Comparison of ENCODE assay signal across 29 mouse cellular contexts in the genomic region with DNA sequence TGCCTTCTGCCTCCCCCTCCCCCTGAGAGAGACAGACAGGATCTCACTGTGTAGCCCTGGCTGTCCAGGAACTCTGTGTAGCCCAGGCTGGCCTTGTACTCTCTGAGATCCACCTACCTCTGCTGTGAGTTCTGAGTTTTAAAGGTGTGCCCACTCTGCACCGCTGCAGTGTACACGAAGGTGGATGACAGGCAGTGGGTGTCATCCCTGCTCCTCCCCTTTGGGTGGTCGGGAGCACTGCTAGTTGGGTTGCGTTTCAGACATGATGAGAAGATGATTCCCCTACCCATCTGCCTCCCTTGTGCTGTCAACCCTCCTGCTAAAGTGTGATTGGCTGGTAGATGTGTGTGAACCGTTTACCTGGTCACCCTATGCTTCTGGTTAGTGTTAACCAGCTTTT. TPM values are rescaled to one million over a fixed set of nuclear protein-coding genes. Genes with fewer than 3 reads are reported as not detected.
A peak's percentile ranks its signal among the peaks of the same experiment; 100 is the strongest.
DNase-seq lines count a peak whose midpoint lies in the region; ATAC-seq and TF ChIP-seq lines count a peak whose summit lies in the region.
"Had no signal": no experiment of that assay in that cellular context is flagged by ENCODE, and none has a peak within 500 bp of the region (broad histone marks: within the 10 kb centered on the region; RNA-seq: fewer than 3 reads in every experiment).

No protein-coding gene starts in this region.

- H3K4me2 ChIP-seq in heart, embryonic 11.5 days: no peak overlapping the region
- H3K4me2 ChIP-seq in heart, postnatal 0 days (ENCODE audit: low read depth, low read length): no peak overlapping the region
- H3K4me2 ChIP-seq: embryonic facial prominence, embryonic 13.5 days; embryonic facial prominence, embryonic 15.5 days; forebrain, embryonic 12.5 days had no signal

- peak; percentile 91 for DNase-seq in heart, adult 11 months
- no peak for DNase-seq in heart, postnatal 0 days (ENCODE audit: low spot score)
- no peak for DNase-seq in heart, embryonic 10.5 days (ENCODE audit: low spot score)
- no peak for DNase-seq in layer of hippocampus, adult 2 months (ENCODE audit: low spot score in 2 of 2)
- DNase-seq in layer of hippocampus, postnatal 25 days (ENCODE audit: extremely low spot score in 1 of 2, low spot score in 1 of 2): no peak
- DNase-seq in embryo, embryonic 10 days (ENCODE audit: low spot score): no peak
- DNase-seq: adrenal gland, postnatal 25 days; cerebellum, adult 11-12 months; cerebellum, adult 2 months; cerebellum, adult 9-10 months; cerebellum, postnatal 10 days; cerebellum, postnatal 25 days; embryo, embryonic 11 days had no signal

- H3K4me1 ChIP-seq in heart, embryonic 11.5 days (ENCODE audit: control insufficient read depth, insufficient read depth, low read length): peaks cover 17% of the 10 kb centered on the region
- 0 out of 2 replicates have a peak, but pooled peaks cover 5% of the 10 kb centered on the region for H3K4me1 ChIP-seq in heart, postnatal 0 days (ENCODE audit: control insufficient read depth, insufficient read depth)
- H3K4me1 ChIP-seq in heart, embryonic 10.5 days: peaks cover 35% of the 10 kb centered on the region
- H3K4me1 ChIP-seq in brown adipose tissue, adult 24 weeks (ENCODE audit: control insufficient read depth, insufficient read depth, insufficient read length, low read length): peaks cover 22% of the 10 kb centered on the region

- H3K27ac ChIP-seq in heart, embryonic 11.5 days (ENCODE audit: low read depth, low read length): no peak overlapping the region
- H3K27ac ChIP-seq in heart, postnatal 0 days (ENCODE audit: low read depth): 0 out of 2 replicates have a peak overlapping the region, but pooled peaks have one; percentile 22
- H3K27ac ChIP-seq in heart, embryonic 10.5 days: no peak overlapping the region
- H3K27ac ChIP-seq in layer of hippocampus, adult 2 months: peak overlapping the region; percentile 53; the same call in 1 of the 2 replicates
- 0 out of 2 replicates have a peak overlapping the region, but pooled peaks have one; percentile 29 for H3K27ac ChIP-seq in brown adipose tissue, adult 24 weeks (replicated peaks; ENCODE audit: low read depth, low read length)
- H3K27ac ChIP-seq: embryonic facial prominence, embryonic 13.5 days; embryonic facial prominence, embryonic 15.5 days; forebrain, embryonic 10.5 days; forebrain, embryonic 12.5 days had no signal

- H3K9me3 ChIP-seq in heart, embryonic 11.5 days (replicated peaks; ENCODE audit: control insufficient read depth, low read length): no peaks in the 10 kb centered on the region
- H3K9me3 ChIP-seq in heart, postnatal 0 days (replicated peaks; ENCODE audit: control insufficient read depth, low read length): no peaks in the 10 kb centered on the region
- H3K9me3 ChIP-seq in heart, embryonic 10.5 days: no peaks in the 10 kb centered on the region
- H3K9me3 ChIP-seq: embryonic facial prominence, embryonic 13.5 days; embryonic facial prominence, embryonic 15.5 days; forebrain, embryonic 10.5 days had no signal

- H3K36me3 ChIP-seq in heart, embryonic 11.5 days (ENCODE audit: control insufficient read depth, insufficient read depth, low read length): peaks cover 8% of the 10 kb centered on the region
- peaks cover 14% of the 10 kb centered on the region; the same call in 1 of the 2 replicates for H3K36me3 ChIP-seq in heart, postnatal 0 days (replicated peaks; ENCODE audit: control insufficient read depth, insufficient read depth, low read length)
- peaks cover 23% of the 10 kb centered on the region for H3K36me3 ChIP-seq in heart, embryonic 10.5 days

- no peak for TF ChIP-seq CTCF in heart, postnatal 0 days (IDR thresholded peaks at IDR 0.05; ENCODE audit: low read depth)
- no peak for TF ChIP-seq CTCF in layer of hippocampus, adult 2 months (conservative IDR thresholded peaks at IDR 0.05)

- no peak for TF ChIP-seq EP300 in heart, postnatal 0 days (IDR thresholded peaks at IDR 0.05; ENCODE audit: low read depth)

- no peak overlapping the region for H3K9ac ChIP-seq in heart, embryonic 11.5 days (ENCODE audit: low read depth, low read length)
- H3K9ac ChIP-seq in heart, postnatal 0 days (replicated peaks; ENCODE audit: low read depth, low read length): no peak overlapping the region
- H3K9ac ChIP-seq: embryonic facial prominence, embryonic 13.5 days; embryonic facial prominence, embryonic 15.5 days; forebrain, embryonic 12.5 days had no signal

- no peaks in the 10 kb centered on the region for H3K27me3 ChIP-seq in heart, embryonic 11.5 days (ENCODE audit: control insufficient read depth, insufficient read depth, low read length)
- H3K27me3 ChIP-seq in heart, postnatal 0 days (ENCODE audit: control insufficient read depth, insufficient read depth, low read length): no peaks in the 10 kb centered on the region
- no peaks in the 10 kb centered on the region for H3K27me3 ChIP-seq in heart, embryonic 10.5 days (ENCODE audit: insufficient read depth, poor library complexity, severe bottlenecking)
- H3K27me3 ChIP-seq: embryonic facial prominence, embryonic 13.5 days; embryonic facial prominence, embryonic 15.5 days had no signal

- no peak overlapping the region for H3K4me3 ChIP-seq in heart, embryonic 11.5 days (ENCODE audit: low read depth, low read length)
- no peak overlapping the region for H3K4me3 ChIP-seq in heart, postnatal 0 days (ENCODE audit: low read depth, low read length)
- H3K4me3 ChIP-seq in heart, embryonic 10.5 days: no peak overlapping the region
- H3K4me3 ChIP-seq in layer of hippocampus, adult 2 months: no peak overlapping the region
- no peak overlapping the region for H3K4me3 ChIP-seq in brown adipose tissue, adult 24 weeks (ENCODE audit: insufficient read depth, low read depth, low read length)
- H3K4me3 ChIP-seq: embryonic facial prominence, embryonic 13.5 days; embryonic facial prominence, embryonic 15.5 days; erythroblast, embryonic 14.5 days; forebrain, embryonic 10.5 days; forebrain, embryonic 12.5 days had no signal

- WGBS in heart, embryonic 11.5 days (ENCODE audit: insufficient replicate concordance): 88% methylated on average over 5 of the region's 5 CpGs
- 84% methylated on average over 5 of the region's 5 CpGs for WGBS in heart, postnatal 0 days
- 85% methylated on average over 5 of the region's 5 CpGs for WGBS in heart, embryonic 10.5 days

- ATAC-seq in heart, embryonic 11.5 days (replicated peaks; ENCODE audit: insufficient number of reproducible peaks, low FRiP score, low TSS enrichment): no peak
- ATAC-seq in heart, postnatal 0 days (ENCODE audit: insufficient read depth, low read depth): no peak
- ATAC-seq: forebrain, embryonic 14.5 days; forebrain, embryonic 16.5 days had no signal

RNA-seq across cellular contexts. Expression of a gene that starts 4.4 kb away (rescaled TPM):
- polyA plus RNA-seq in heart, embryonic 11.5 days (2014; fragmentation: Nextera tagmentation; extraction: Ambion mirVana): 95.4 and 127 TPM in 2 replicates
- total RNA-seq in heart, postnatal 0 days (2014; rRNA removed; ENCODE audit: low replicate concordance): 105 and 267 TPM in 2 replicates
- polyA plus RNA-seq in heart, postnatal 0 days (2015; fragmentation: Nextera tagmentation; extraction: Ambion mirVana): 179 and 181 TPM in 2 replicates
- polyA plus RNA-seq in heart, embryonic 10.5 days (2016; fragmentation: Nextera tagmentation; extraction: Ambion mirVana): 195 and 218 TPM in 2 replicates
- total RNA-seq in layer of hippocampus, adult 2 months (2021): 10 to 100 TPM; 17.7 to 19.4 TPM
- 10 to 100 TPM; 33.6 to 34.2 TPM for total RNA-seq in layer of hippocampus, postnatal 25 days (2021)
- 77.2 and 84.9 TPM in 2 replicates for polyA plus RNA-seq in brown adipose tissue, adult 24 weeks (2012; ENCODE audit: insufficient read depth, insufficient read length, missing spikeins)

RNA-seq across cellular contexts. Expression of a gene that starts 21.6 kb away (rescaled TPM):
- polyA plus RNA-seq in heart, embryonic 11.5 days (2014; fragmentation: Nextera tagmentation; extraction: Ambion mirVana): 76.5 and 92.4 TPM in 2 replicates
- total RNA-seq in heart, postnatal 0 days (2014; rRNA removed; ENCODE audit: low replicate concordance): 8.6 and 15.9 TPM in 2 replicates
- polyA plus RNA-seq in heart, postnatal 0 days (2015; fragmentation: Nextera tagmentation; extraction: Ambion mirVana): 58.0 and 58.1 TPM in 2 replicates
- polyA plus RNA-seq in heart, embryonic 10.5 days (2016; fragmentation: Nextera tagmentation; extraction: Ambion mirVana): 79.4 and 86.3 TPM in 2 replicates
- total RNA-seq in layer of hippocampus, adult 2 months (2021): 10 to 100 TPM; 95.2 to 97.8 TPM
- 100 to 1,000 TPM in 1 of 2 experiments, 10 to 100 TPM in 1; 90.1 to 102 TPM for total RNA-seq in layer of hippocampus, postnatal 25 days (2021)
- 75.0 and 96.2 TPM in 2 replicates for polyA plus RNA-seq in brown adipose tissue, adult 24 weeks (2012; ENCODE audit: insufficient read depth, insufficient read length, missing spikeins)

RNA-seq across cellular contexts. Expression of a gene that starts 21.7 kb away (rescaled TPM):
- polyA plus RNA-seq in heart, embryonic 11.5 days (2014; fragmentation: Nextera tagmentation; extraction: Ambion mirVana): 172 and 179 TPM in 2 replicates
- total RNA-seq in heart, postnatal 0 days (2014; rRNA removed; ENCODE audit: low replicate concordance): 61.2 and 91.1 TPM in 2 replicates
- 119 and 121 TPM in 2 replicates for polyA plus RNA-seq in heart, postnatal 0 days (2015; fragmentation: Nextera tagmentation; extraction: Ambion mirVana)
- 162 and 200 TPM in 2 replicates for polyA plus RNA-seq in heart, embryonic 10.5 days (2016; fragmentation: Nextera tagmentation; extraction: Ambion mirVana)
- 10 to 100 TPM; 67.4 to 73.4 TPM for total RNA-seq in layer of hippocampus, adult 2 months (2021)
- total RNA-seq in layer of hippocampus, postnatal 25 days (2021): 10 to 100 TPM; 69.5 to 81.9 TPM
- polyA plus RNA-seq in brown adipose tissue, adult 24 weeks (2012; ENCODE audit: insufficient read depth, insufficient read length, missing spikeins): 116 and 156 TPM in 2 replicates

RNA-seq across cellular contexts. Expression of a gene that starts 34.6 kb away (rescaled TPM):
- not detected in 2 replicates for polyA plus RNA-seq in heart, embryonic 11.5 days (2014; fragmentation: Nextera tagmentation; extraction: Ambion mirVana)
- not detected in 2 replicates for total RNA-seq in heart, postnatal 0 days (2014; rRNA removed; ENCODE audit: low replicate concordance)
- not detected in 2 replicates for polyA plus RNA-seq in heart, postnatal 0 days (2015; fragmentation: Nextera tagmentation; extraction: Ambion mirVana)
- not detected in 2 replicates for polyA plus RNA-seq in heart, embryonic 10.5 days (2016; fragmentation: Nextera tagmentation; extraction: Ambion mirVana)
- not detected for total RNA-seq in layer of hippocampus, adult 2 months (2021)
- total RNA-seq in layer of hippocampus, postnatal 25 days (2021): not detected
- polyA plus RNA-seq in brown adipose tissue, adult 24 weeks (2012; ENCODE audit: insufficient read depth, insufficient read length, missing spikeins): not detected in 2 replicates
- total RNA-seq: adrenal gland, adult 2 months; adrenal gland, postnatal 10 days; adrenal gland, postnatal 25 days; adrenal gland, postnatal 4 days had no signal
- polyA plus RNA-seq: adrenal gland, adult 2 months; brain, embryonic 14.5 days; C2C12; cerebellum, adult 2 months; cortical plate, adult 2 months; embryonic facial prominence, embryonic 11.5 days; embryonic facial prominence, embryonic 13.5 days; embryonic facial prominence, embryonic 15.5 days; erythroblast, embryonic 14.5 days; forebrain, embryonic 10.5 days; forebrain, embryonic 12.5 days; forebrain, embryonic 14.5 days; forebrain, embryonic 16.5 days had no signal

RNA-seq across cellular contexts. Expression of a gene that starts 34.8 kb away (rescaled TPM):
- polyA plus RNA-seq in heart, embryonic 11.5 days (2014; fragmentation: Nextera tagmentation; extraction: Ambion mirVana): 112 and 115 TPM in 2 replicates
- 64.7 and 73.5 TPM in 2 replicates for total RNA-seq in heart, postnatal 0 days (2014; rRNA removed; ENCODE audit: low replicate concordance)
- polyA plus RNA-seq in heart, postnatal 0 days (2015; fragmentation: Nextera tagmentation; extraction: Ambion mirVana): 82.0 and 83.5 TPM in 2 replicates
- polyA plus RNA-seq in heart, embryonic 10.5 days (2016; fragmentation: Nextera tagmentation; extraction: Ambion mirVana): 113 and 117 TPM in 2 replicates
- 100 to 1,000 TPM; 252 to 255 TPM for total RNA-seq in layer of hippocampus, adult 2 months (2021)
- 100 to 1,000 TPM; 257 to 274 TPM for total RNA-seq in layer of hippocampus, postnatal 25 days (2021)
- polyA plus RNA-seq in brown adipose tissue, adult 24 weeks (2012; ENCODE audit: insufficient read depth, insufficient read length, missing spikeins): 91.1 and 112 TPM in 2 replicates

Comparison
In these comparisons a context has a peak if more than half of its experiments do, and no peak if none do; other contexts are left out.
1. H3K27ac ChIP-seq: peak in heart, postnatal 0 days (single experiment), layer of hippocampus, adult 2 months (single experiment) and brown adipose tissue, adult 24 weeks (single experiment); none in heart, embryonic 11.5 days (single experiment) and heart, embryonic 10.5 days (single experiment).